Mouse (Mus musculus) ES-Bruce4 (cell line): ENCODE measurements around the gene Klf11.

ENCODE experiments used
- CTCF ChIP-seq: IDR thresholded peaks from one replicate; pipeline ENCODE4 v1.8.1; 2011; ENCODE audit warnings: low read depth, low read length
- POLR2A ChIP-seq: IDR thresholded peaks from one replicate; pipeline ENCODE4 v1.8.1; 2011; ENCODE audit warnings: low read length; ENCODE audit not compliant: insufficient read depth

DNA sequence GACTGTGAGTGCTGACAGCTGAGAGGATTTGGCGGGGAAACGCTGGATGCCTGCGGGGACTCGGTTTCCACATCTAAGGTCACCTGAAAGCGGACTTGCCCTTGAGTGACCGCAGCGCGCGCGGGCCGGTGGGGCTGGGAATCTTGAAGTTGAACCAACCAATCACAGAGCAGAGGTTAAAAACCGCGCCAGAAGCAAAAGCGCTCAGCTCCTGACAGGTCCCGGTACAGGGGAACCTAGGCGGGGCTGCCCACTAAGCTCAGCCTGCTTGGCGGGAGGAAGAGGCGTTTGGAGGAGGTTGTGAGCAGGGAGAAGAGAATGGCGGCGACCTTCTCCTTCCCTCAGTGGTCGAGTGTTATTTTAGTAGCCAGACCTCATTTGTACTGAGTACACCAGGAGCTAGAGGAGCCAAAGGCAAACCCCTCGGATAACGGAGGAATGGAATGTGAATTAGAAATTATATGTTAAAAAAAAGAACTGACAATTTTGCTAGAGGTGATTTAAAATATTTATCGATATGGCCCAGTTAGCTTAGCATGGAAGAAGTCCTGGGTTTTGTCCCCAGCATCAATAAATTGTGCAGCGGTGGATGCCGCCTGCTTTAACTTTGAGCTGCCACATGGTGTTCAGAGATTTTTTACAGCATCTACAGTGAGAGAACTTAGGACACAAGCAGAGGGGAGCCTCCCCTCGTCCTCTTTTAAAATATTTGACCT, 55.8 kb downstream of the Klf11 start:
- TF ChIP-seq POLR2A (peak; percentile 36), CTCF (no peak)
